Mouse (Mus musculus) stomach, postnatal 0 days (tissue): Measurements from ENCODE around the gene Akirin2.

Experiments
- CTCF ChIP-seq: IDR thresholded peaks from 2 replicates; pipeline ENCODE4 v1.5.1; 2016; ENCODE audit warnings: antibody characterized with exemption, low read depth, mild to moderate bottlenecking, moderate library complexity
- EP300 ChIP-seq: optimal IDR thresholded peaks from 2 replicates; pipeline ENCODE3; 2016; ENCODE audit warnings: antibody characterized with exemption

DNA sequence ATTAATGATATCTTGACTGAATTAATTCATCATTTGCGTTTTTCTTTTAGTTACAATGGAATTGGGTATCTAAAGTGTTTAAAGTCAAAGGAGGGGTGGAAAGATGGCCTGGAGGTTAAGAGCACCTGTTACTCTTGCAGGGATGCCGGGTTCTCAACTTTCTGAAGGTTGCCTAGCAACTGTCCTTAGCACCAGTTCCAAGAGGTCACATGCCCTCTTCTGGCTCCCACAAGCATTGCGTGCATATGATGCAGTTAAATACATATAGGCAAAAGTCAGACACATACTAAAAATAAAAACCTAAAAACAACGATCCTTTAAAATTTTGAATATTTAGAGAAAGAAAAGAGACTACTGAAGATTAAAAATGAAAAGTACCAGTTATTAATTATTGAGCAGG lies 10.2 kb downstream of the Akirin2 start:
- peak; percentile 74 for TF ChIP-seq CTCF
- TF ChIP-seq EP300 = no peak
